Mouse (Mus musculus) left cerebral cortex, adult 9 months (tissue): ENCODE results near the gene Trim63.
A peak's percentile ranks its signal among the peaks of the same experiment; 100 is the strongest.

Source experiments
- DNase-seq, 2 experiments: peaks; one replicate each; pipeline ENCODE4 v3.0.0; 2022; ENCODE audit warnings: low spot score in 2 of 2

The Trim63 gene

DNA sequence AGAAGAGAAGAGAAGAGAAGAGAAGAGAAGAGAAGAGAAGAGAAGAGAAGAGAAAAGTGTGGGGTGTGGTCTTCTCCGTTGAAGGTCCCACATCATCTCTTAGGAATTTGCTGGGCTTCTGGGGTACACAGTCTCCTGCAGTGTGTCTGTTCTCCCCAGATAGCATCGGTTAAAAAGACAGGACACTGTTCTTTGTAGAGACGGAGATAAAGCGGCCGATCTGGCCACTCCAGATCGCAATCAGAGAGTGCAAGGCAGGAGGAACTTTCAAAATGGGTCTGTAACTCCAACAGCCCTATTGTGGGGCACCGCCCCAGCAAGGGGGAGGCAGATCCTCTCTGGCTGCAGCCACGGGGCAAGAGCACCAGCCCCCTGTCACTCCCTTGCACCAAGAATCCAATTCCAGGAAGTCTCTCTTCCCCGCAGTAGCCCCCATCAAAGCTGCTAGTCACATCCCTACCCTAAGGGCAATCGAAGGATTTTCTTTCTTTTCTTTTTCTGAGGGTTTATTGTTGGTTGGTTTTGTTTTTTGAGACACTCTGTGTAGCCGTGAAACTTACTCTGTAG is 27.4 kb downstream of the Trim63 start:
- DNase-seq: no peak

DNA sequence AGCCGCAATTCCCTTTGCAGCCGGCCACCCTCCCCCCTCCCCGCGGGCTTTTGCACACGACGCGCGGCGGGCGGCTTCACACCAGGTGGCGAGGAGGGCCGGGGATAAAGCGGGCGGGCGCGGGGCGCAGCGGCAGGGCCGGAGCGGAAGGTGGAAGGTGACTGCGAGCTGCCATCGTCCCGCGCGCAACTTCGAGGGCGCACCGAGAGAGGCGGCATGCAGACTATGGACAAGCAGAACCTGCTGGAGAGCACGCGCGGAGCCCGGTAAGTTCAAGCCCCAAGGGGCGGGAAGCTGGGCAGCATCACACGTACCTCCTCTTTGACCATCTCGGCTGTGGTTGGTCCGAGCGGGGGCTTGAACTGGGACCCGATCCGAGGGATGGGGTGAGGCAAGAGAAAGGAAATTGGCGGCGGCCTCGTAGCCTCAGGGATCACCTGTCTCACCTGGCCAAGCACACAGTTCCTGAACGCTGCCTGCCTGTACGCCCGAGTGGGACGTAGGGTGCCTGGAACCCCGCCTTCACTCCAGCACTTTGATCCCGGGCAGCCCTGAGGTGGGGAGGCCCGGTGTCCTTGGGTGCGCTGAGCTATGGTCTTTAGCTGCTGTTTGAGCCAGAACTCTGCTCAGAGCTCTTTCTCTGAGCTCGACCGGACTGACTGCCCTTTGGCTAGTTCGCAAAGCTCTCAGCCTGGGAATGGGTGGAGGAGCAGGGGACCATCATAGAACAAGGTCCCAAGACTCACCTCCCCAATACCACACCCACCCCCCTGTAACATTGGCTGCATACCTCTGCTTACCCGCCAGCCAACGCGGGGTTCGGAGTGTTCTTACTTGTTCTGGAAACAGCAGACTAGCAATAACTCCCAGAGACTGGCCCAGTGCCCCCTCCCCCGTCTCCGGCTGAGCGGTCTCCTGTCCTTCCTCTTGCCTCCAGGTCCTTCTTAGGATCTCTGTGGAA is 28.4 kb downstream of the Trim63 start, which contains the start of gene Slc30a2:
Gene Slc30a2, plus strand, starts transcription at position 111 of the 961 bp plus-strand sequence.
- no peak for DNase-seq

DNA sequence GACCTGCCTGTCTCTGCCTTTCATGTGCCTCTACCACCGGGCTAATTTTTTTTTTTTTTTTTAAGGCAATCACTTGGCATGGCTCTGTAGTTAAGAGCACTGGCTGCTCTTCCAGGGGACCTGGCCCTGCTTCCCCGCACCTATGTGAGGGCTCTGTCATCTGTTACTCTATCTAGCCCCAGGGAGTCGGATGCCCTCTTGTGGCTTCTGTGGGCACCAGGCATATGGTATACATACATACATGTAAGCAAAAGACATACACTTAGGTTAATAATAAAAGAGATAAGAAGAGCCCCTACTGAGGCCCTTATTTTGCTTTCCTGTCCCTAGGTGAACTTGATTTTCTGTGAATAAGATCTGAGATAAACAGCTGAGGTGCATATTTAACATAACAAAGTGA is 29.7 kb downstream of the Trim63 start:
- no peak for DNase-seq

DNA sequence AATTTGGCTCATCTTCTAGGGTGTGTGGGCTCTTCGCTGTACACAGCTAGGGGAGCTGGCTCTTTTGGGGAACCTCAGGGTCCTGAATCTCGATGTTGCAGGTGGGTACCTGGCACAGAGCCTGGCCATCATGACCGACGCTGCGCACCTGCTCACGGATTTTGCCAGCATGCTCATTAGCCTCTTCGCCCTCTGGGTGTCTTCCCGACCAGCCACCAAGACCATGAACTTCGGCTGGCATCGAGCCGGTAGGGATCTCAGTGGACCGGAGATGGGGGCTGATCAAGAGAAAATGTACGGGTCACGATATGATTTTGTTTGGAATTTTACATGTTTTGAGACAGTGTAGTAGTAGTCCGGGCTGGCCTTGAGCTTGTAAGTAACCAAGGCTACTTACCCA is 30.9 kb downstream of the Trim63 start:
- no peak for DNase-seq

DNA sequence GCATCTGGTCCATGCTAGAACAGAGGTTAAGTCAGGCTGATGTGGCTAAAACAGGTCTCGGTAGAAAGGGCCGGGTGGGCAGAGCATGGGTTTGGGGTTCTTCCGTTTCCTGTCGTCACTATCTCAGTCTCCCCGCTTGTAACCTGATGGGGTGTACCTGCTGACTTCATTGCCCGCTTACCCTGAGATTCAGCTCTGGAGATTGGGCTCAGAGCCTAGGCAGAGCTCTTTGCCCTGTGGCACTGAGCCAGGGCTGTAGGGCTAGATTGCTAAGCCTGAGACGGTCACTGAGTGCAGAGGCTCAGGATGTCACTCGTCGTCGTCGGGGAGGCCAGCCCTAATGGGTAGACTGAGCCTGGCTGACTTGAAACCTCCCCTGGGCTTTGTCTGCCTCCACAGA is 33.2 kb downstream of the Trim63 start:
- DNase-seq: no peak

DNA sequence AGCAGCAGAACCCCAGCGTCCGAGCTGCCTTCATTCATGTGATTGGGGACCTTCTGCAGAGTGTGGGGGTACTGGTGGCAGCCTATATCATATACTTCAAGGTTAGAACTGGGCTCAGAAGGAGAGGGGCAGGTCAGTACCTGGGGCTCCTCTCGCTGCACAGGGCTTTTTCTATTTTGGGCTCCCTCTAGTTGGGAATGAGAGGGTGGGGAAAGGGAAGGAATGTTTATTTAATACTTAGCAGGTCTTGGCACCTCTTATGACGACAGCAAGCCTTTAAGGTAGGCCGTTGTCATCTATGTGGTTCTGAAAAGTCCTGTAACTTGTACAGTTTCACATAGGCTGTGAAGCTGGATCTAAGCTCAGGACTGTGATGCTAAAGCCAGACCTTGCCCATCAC is 33.6 kb downstream of the Trim63 start:
- DNase-seq: no peak

DNA sequence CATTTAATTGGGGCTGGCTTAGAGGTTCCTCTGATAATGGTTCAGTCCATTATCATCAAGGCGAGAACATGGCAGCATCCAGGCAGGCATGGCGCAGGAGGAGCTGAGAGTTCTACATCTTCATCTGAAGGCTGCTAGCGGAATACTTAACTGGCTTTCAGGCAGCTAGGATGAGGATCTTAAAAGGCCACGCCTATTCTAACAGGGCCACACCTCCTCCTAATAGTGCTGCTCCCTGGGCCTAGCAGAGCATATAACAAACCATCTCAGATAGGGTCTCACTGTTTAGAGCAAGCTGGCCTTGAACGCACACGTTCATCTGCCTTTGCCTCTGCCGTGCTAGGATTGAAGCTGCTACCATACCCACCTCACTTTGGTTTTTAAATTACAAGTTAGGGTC is 34.9 kb downstream of the Trim63 start:
- no peak for DNase-seq

DNA sequence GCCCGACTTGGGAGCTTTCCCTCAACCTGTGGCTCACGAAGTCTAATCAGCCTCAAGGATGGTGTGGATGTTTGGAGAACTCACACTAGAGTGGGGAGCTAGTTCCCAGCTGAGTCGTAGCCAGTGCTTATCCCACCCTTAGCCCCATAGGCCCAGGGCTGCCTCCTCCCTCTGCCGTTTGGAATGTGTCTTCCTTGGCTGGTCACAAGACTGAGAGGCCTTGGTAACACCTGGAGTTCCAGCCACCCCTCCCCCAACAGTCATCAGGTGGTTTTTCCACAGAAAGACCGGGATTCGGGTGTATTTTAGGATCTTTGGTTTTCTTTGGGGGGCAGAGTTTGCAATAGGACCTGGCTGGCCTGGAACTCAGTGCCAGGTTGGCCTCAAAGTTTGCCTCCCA is 35.7 kb downstream of the Trim63 start:
- DNase-seq: no peak

DNA sequence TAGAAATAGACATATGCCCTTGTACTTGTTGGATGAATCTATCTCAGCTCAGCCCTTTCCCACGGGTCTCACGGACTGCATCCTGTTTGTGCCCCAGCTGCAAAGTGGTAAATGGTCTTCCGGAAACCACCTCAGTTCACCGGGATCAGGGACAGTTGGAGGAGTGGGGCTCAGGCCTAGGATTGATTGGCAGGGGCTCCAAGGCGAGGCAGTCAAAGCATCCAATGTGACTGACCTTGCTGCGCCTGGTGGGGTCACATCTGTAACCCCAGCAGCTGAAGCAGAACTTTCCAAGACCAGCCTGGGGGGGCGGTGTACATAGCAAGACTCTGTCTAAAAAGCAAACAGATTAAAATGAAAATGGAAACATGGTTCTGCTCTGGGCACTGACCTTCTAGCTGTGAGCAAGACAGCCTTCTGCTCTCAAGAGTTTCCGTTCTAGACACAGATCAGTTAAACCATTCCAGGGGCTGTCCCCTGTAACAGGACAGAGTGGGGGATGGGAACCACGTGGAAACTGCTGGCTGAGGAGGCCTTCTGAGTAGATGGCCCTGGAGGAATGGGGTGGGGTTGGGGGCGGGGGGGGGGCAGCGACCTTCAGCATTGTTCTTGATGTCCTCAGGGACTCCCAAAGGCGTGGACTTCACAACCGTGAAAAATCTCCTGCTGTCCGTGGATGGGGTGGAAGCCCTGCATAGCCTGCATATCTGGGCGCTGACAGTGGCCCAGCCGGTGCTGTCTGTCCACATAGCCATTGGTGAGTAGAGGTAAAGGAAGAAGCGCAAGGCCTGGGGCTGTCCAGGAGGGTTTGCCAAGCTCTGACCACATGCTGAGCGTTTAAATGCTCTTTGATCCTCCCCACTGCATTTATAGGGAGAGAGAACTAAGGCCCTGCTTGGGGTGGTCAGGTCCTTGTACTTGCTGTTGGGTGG is 36.7 kb downstream of the Trim63 start:
- DNase-seq: no peak

DNA sequence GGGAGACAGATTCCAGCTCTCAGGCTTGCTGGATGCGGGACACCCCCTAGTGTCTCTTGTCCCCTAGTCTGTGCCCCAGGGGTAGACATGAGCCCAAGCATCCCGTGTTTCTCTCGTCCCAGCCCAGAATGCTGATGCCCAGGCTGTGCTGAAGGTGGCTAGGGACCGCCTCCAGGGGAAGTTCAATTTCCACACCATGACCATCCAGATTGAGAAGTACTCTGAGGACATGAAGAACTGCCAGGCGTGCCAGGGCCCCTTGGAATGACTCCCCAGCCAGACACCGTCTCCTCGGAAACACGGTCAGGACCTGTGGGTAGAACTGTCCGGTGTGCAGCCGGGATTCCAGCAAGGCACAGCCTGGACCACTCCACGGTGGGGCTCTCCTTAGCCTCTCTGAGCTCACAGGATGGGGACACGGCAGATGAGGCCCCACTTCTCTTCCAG is 37.4 kb downstream of the Trim63 start:
- DNase-seq: no peak

DNA sequence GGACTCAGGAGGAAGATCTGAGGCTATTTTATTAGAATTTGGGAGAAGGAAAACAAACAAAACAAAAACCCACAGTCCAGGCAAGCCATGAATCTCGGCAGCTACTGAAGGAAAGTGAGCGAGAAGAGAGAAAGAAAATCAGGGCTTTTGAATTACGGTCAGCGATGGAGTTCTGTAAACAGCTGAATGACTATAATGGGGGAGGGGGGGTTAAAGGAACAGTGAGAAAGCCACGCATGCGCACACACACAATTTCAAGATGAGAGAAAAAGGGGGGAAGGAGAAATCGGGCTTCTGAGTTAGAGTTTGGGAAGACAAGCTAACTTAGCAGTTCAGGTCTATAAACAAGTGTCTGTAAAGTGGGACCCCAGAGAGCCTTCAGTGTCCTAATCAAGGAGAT is 38.0 kb downstream of the Trim63 start:
- no peak for DNase-seq

DNA sequence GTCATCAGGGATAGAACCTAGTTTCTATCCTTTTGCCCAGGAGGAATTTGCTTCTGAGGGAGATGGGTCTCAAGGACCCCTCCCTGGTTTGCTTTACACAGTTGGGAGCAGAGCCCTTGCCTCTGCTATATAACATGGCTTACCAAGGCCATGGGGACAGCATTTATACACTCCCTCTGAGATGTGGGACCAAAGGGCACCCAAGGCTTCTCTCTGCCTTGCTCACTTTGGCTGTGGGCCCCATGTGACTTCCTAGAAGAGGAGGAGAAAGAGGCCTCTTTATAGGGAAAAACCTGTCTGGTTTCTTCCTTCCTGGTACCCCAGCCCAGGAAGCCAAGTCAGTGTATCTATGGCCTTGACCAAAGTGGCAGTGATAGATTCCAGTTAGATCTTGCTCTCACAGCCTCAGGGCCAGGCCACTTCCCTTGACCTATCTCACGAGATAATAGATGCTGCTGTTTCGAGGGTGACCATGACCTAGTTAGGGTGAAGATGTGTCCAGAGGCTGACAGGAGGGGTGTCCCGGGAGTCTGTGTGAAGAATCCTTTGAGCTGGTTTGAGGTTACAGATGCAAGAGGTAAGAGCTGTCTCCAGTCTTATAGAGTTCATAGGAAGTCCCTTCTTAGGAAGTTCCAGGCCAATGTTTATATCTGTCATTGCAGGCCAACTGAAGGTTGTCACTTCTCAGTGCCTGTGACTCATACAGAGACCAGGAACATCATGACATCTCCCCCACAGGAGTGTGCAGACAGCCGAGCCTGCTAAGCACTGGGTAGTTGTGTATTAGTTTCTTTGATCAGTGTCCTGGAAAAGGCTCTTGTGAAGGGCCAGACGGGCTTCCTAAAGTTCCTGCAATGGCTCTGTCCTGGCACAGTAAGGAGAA is 38.8 kb downstream of the Trim63 start:
- DNase-seq: no peak

DNA sequence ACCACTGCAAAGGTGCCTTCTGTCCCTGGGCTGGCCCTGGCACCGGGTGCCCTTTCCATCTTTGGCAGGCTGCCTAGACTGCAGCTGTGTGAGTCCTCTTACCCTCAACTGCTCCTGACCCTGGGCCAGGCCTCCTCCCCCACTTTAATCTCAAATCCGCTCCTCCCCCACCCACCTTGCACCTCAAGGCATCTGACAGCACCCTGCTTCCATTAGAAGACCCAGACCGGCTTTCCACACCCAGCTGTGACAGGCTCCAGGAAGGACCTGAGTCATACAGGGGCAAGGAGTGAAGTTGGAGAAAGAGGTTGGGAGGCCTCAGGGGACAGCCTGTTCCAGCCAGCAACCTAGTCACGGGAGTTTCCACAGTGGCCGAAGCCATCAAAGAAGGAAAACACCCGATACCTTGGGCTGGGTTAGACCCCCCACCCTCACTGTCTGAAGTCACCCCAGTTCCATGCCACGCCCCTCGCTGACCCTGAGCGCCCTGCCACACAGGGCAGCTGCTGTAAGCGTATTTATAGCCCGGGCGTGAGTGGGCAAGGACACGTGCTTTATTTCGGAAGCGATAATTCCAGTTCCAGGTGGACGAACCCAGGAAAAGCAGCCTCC is 41.0 kb downstream of the Trim63 start:
- DNase-seq: no peak

DNA sequence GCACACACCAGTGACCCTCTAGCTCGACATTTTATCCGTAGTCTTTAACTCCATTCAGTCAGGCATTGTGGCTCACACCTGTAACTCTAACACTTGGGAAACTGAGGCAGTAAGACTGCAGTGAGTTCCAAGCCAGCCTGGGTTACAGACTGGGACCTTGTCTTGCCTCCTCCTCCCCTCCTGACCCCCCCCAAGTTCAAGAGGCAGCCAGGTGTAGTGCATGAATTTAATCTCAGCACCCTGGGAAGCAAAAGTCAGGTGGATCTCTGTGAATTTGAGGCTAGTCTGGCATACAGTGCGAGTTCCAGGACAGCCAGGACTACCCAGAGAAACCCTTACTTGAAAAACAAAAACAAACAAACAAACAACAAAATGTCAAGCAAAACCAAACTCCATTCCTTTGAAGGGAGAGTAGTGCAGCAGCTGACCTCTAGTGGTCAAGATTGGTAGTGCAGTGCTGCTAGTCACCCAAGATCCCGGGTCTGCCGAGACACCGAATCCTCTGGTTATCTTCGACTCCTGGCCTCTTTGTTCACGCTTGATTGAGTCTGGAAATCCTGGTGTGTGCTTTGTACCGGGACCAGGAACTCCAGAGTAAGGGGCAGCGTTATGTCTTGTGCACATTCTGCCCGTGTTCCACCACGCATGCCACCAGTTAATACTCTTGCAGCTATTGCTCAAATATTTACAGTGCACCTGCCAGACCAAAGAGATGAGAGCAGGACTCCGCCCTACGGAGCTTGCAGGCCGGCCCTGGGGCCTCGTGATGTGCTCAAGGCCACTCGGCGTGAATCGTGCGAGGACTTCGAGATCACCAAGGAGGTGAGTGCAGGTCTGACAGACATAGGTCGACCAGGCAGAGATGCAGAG is 41.9 kb downstream of the Trim63 start:
- DNase-seq: peak in 1 of 2 experiments; percentile 82

DNA sequence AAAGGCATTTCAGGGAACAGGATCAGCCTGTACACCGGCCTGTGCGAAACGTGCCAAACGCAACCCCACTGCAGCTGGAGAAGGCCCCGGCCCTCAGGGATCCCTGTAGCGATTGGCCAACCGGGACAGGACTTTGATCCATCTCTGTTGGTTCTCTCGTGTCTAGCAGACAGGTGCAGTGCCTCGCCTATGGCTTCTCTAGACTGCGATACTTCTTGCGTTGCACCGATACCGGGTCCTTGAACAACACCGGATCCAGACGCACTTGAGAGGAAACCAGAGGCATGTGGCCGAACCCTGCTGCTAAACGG is 42.5 kb downstream of the Trim63 start:
- no peak for DNase-seq

DNA sequence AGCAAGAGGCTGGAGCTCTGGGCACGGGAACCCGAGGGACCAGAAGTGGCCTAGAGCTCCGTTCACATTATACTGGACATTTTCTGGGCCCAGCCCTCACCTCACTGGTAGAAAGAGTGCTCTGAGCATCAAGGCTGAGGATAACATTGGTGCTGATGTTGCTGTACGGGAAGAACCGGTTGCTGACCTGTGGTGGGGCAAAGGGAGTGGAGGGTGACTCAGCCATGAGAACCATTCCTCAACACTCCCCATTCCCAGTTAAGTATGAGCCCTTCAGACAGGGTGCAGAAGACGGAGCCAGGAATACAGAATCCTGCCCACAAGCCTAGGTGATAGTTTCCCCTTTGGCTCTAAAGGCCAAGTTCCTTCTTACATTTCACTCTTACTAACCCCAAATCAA is 44.7 kb downstream of the Trim63 start:
- DNase-seq: no peak

DNA sequence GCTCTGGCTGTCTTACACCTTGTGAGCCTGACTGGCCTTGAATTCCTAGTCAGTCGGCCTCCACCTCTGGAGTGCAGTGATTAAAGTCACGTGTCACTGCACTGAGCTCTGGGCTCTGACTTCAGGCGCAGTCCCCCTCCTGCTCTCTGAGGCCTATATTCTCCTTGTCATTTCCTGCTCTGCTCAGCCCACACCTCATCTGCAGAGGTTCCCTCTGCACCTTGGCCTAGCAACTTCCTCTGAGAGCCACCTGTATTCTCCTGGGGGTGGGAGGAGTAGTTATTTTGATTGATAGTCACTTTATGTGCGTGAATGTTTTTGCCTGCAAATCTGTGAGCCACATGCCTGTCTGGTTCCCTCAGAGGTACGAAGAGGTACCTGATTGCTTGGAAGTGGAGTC is 46.3 kb downstream of the Trim63 start:
- no peak for DNase-seq

DNA sequence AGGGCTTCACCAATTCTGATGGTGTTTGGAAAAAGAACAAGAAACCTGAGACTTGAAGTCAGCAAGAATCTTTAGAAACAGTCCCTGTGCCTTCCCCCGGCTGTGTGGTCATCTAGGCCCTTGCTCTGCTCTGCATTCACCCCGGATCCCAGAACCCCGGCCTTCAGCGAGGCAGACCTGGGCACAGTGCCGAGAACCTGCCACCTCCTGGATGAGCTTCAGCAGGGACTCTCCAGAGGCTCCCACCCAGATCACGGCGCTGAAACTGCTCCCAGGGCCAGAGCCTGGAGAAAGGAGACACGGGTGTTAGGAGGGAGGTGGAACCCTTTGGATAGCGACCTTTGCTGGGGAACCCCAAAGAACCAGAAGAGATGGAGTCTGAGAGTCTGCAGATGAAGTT is 47.2 kb downstream of the Trim63 start:
- no peak for DNase-seq

DNA sequence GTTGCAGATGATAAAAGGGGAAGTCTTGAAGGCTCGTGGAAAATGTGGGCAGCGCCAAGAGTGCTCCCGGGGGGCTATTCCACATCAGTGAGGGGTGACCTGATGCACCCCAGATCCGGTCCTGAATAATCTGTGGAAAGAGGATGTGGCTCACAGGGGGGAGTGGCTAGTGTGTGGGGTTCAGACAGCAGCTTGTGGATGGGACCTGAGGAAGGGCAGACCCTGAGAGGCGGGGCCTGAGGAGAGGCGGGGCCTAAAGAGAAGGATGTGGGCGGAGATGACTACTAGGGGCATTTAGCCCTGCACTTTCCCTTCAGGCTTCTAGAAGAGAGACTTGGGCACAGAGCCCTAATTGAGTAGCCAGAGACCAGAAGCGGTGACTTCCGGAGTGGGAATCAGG is 47.7 kb downstream of the Trim63 start:
- DNase-seq: no peak

DNA sequence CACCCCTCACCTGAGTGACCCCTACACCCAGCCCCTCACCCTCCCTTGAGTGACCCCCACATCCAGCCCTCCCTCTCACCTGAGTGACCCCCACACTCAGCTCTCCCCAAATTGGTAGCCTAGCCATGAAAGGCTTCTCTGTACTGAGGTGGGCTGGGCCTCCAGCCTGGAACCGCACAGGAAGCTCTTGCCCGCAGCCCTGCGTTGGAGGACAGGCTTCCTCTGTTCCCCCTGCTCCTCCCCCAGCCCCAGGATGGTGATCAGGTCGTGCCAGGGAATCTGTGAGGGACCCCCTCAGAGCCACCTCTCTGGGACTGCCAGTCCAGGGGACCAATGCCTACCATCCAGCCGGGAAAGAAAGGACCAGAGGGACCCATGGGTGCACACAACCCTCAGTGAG is 50.4 kb downstream of the Trim63 start:
- DNase-seq: no peak
